Mouse (Mus musculus) midbrain, postnatal 0 days (tissue): ENCODE data around the gene Ncam1. TPM values are rescaled to one million over a fixed set of nuclear protein-coding genes. Genes with fewer than 3 reads are reported as not detected.

Source experiments
- ATAC-seq: fragments of 200-750 bp; cut with Nextera tagmentation; 2 replicates; pipeline ENCODE4 v1.8.0; 2017; ENCODE audit warnings: moderate number of reproducible peaks, mild to moderate bottlenecking, moderate TSS enrichment, moderate library complexity; ENCODE audit not compliant: low FRiP score
- DNase-seq: peaks from one replicate; pipeline ENCODE4 v3.0.0-alpha.2; 2015; ENCODE audit warnings: low spot score
- H3K27ac ChIP-seq: fragments of 300-500 bp; sonication (generic); 2 replicates; pipeline ENCODE4 v1.5.1; 2014; ENCODE audit warnings: low read depth, mild to moderate bottlenecking, low read length, mixed read lengths
- H3K27me3 ChIP-seq: fragments of 300-500 bp; sonication (generic); 2 replicates; pipeline ENCODE4 v1.6.1; 2014; ENCODE audit warnings: low read length, control low read depth, mixed read lengths; ENCODE audit not compliant: insufficient read depth
- H3K36me3 ChIP-seq: fragments of 300-500 bp; sonication (generic); 2 replicates; pipeline ENCODE4 v1.6.1; 2014; ENCODE audit warnings: low read length, control low read depth, mixed read lengths; ENCODE audit not compliant: insufficient read depth
- H3K4me1 ChIP-seq: fragments of 300-500 bp; sonication (generic); 2 replicates; pipeline ENCODE4 v1.6.1; 2014; ENCODE audit warnings: mild to moderate bottlenecking, control low read depth, antibody characterized with exemption, low read length, mixed read lengths; ENCODE audit not compliant: insufficient read depth
- H3K4me2 ChIP-seq: fragments of 300-500 bp; sonication (generic); 2 replicates; pipeline ENCODE4 v1.6.1; 2014; ENCODE audit warnings: low read depth, mild to moderate bottlenecking, low read length, mixed read lengths; ENCODE audit not compliant: poor library complexity, severe bottlenecking
- H3K4me3 ChIP-seq: fragments of 300-500 bp; sonication (generic); 2 replicates; pipeline ENCODE4 v1.5.1; 2014; ENCODE audit warnings: low read depth, mild to moderate bottlenecking, low read length, moderate library complexity
- H3K9ac ChIP-seq: fragments of 300-500 bp; sonication (generic); replicated peaks from 2 replicates; pipeline ENCODE4 v1.6.1; 2014; ENCODE audit warnings: mild to moderate bottlenecking, low read length, moderate library complexity, mixed read lengths; ENCODE audit not compliant: poor library complexity, severe bottlenecking
- H3K9me3 ChIP-seq: fragments of 300-500 bp; sonication (generic); 2 replicates; pipeline ENCODE4 v1.6.1; 2016; ENCODE audit warnings: low read length, control low read depth
- CTCF ChIP-seq: IDR thresholded peaks from 2 replicates; pipeline ENCODE4 v1.5.1; 2016; ENCODE audit warnings: antibody characterized with exemption, mild to moderate bottlenecking
- WGBS: fragments of 180-500 bp; shearing (Covaris S2); extraction: QIAGEN DNeasy Blood & Tissue Kit; methylation state at CpG from one replicate; pipeline ENCODE4 v1.1.7; 2014; 5-methylcytosine and 5-hydroxymethylcytosine counted together
- polyA plus RNA-seq: library from polyadenylated mRNA; unstranded; fragments of >200 nt; fragmentation: Nextera tagmentation; extraction: Ambion mirVana; gene quantifications from 2 replicates; pipeline ENCODE4 v1.2.1, GENCODE M21; 2015
- total RNA-seq: library from RNA; depleted of rRNA; stranded (reverse); fragments of >200 nt; gene quantifications from 2 replicates; pipeline ENCODE4 v1.2.3, GENCODE M21; 2014

Ncam1 gene
- total and polyA plus RNA-seq, 2 experiments from 2014 or later = 603 to 685 TPM

- DNase-seq (peak; percentile 96), ATAC-seq (peak; percentile 71; the same call in 1 of the 2 replicates)
- H3K36me3 ChIP-seq = no peaks in the 10 kb centered on the region
- H3K27me3 ChIP-seq = no peaks in the 10 kb centered on the region; the same call in 1 of the 2 replicates
- peak; percentile 99 for TF ChIP-seq CTCF
- no peaks in the 10 kb centered on the region for H3K4me1 ChIP-seq
- H3K9me3 ChIP-seq = no peaks in the 10 kb centered on the region
- H3K4me3 ChIP-seq = no peak overlapping the region
- WGBS = 2% methylated on average over 4 of the region's 4 CpGs
- H3K4me2 ChIP-seq = no peak overlapping the region
- no peak overlapping the region for H3K9ac ChIP-seq
- H3K27ac ChIP-seq = no peak overlapping the region; the same call in 1 of the 2 replicates
Measured at GRCm38 (mm10) chr9:49493979-49494649, 304.6 kb downstream of the Ncam1 start.

GRCm38 (mm10) chr9:49490609-49491008 is 308.1 kb downstream of the Ncam1 start:
- Histone ChIP-seq H3K27ac (no peak overlapping the region), H3K4me2 (no peak overlapping the region), H3K36me3 (no peaks in the 10 kb centered on the region), H3K9ac (no peak overlapping the region), H3K4me3 (no peak overlapping the region), H3K9me3 (no peaks in the 10 kb centered on the region), H3K27me3 (no peaks in the 10 kb centered on the region; the same call in 1 of the 2 replicates), H3K4me1 (peaks cover 3% of the 10 kb centered on the region; the same call in 1 of the 2 replicates)
- no peak for TF ChIP-seq CTCF
- ATAC-seq (no peak), DNase-seq (no peak)
- 83% methylated on average over 4 of the region's 4 CpGs for WGBS

DNA sequence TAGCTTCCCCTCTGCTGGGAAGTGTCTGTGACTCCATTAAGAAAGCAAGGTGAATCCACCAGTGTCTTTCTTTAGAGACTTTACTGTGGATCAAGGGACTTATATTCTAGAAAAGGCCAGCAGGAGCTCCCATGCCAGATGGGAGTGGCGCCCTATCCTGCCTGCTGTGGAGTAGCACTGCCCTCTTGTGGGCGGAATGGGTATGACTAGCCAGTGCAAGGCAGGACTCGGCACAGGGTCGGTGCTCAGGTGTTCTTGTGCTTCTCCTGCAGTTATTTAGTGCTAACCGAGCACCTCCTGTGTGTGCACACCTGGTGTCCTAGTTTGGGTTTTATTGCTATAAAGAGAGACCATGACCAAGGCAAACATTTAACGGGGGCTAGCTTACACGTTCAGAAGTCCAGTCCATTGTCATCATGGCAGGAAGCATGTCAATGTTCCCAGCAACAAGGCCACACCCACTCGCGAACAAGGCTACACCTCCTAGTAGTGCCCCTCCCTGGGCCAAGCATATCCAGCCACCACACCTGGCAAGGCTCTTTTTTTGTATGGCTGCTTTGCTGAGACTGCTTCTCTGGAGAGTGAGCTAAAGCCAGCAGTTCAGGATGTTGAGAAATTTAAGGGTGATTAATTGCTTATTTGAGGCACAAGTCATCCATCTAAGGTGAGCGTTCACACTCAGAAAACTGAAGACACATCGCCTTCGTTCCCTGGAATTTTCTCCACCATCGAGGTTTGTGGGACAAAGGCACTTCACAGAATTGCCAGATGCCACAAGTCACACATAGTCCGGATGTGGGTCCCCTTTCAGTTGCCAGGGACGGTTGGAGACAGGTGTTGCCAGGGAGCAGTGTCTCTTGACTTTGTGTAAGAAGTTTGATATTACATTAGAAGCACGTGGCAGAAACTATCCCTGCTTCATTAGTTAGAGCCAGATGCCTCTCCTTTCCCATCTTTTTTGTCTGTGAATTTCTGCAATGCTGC is 309.5 kb downstream of the Ncam1 start:
- Histone ChIP-seq H3K9me3 (no peaks in the 10 kb centered on the region), H3K4me2 (peak overlapping the region; percentile 7; the same call in 1 of the 2 replicates), H3K4me3 (no peak overlapping the region), H3K9ac (no peak overlapping the region), H3K27me3 (no peaks in the 10 kb centered on the region; the same call in 1 of the 2 replicates), H3K36me3 (no peaks in the 10 kb centered on the region), H3K27ac (no peak overlapping the region), H3K4me1 (peaks cover 4% of the 10 kb centered on the region; the same call in 1 of the 2 replicates)
- 35% methylated on average over 16 of the region's 16 CpGs for WGBS
- DNase-seq = peak; percentile 81
- peak; percentile 67 for ATAC-seq
- peak; percentile 100 for TF ChIP-seq CTCF

GRCm38 (mm10) chr9:49488258-49488657 is 310.5 kb downstream of the Ncam1 start:
- H3K4me2 ChIP-seq = no peak overlapping the region
- no peak overlapping the region for H3K4me3 ChIP-seq
- H3K9ac ChIP-seq = no peak overlapping the region
- peaks cover 4% of the 10 kb centered on the region; the same call in 1 of the 2 replicates for H3K4me1 ChIP-seq
- no peaks in the 10 kb centered on the region; the same call in 1 of the 2 replicates for H3K27me3 ChIP-seq
- DNase-seq (no peak), ATAC-seq (no peak)
- TF ChIP-seq CTCF = no peak
- H3K36me3 ChIP-seq = no peaks in the 10 kb centered on the region
- H3K9me3 ChIP-seq = no peaks in the 10 kb centered on the region
- 72% methylated on average over 7 of the region's 7 CpGs for WGBS
- no peak overlapping the region for H3K27ac ChIP-seq

DNA sequence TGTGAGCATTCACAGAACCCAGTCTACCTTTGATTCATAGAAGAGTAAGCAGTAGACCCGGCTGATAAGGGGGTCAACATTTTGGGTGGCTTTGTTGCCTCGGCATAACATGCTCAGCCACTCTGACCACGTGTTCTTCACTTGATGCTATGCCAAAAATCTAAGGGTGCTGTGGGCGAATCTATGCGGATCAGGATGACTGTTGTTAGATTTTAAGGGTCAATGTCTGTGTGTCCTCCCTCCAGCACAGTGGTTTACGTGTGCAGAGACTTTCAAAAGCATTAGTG is 311.1 kb downstream of the Ncam1 start:
- Histone ChIP-seq H3K27me3 (no peaks in the 10 kb centered on the region; the same call in 1 of the 2 replicates), H3K4me1 (peaks cover 4% of the 10 kb centered on the region; the same call in 1 of the 2 replicates), H3K4me3 (no peak overlapping the region), H3K9me3 (no peaks in the 10 kb centered on the region), H3K27ac (no peak overlapping the region), H3K4me2 (no peak overlapping the region), H3K9ac (no peak overlapping the region), H3K36me3 (no peaks in the 10 kb centered on the region)
- ATAC-seq = no peak
- no peak for DNase-seq
- 85% methylated on average over 6 of the region's 6 CpGs for WGBS
- TF ChIP-seq CTCF = no peak
